Mouse (Mus musculus) stomach, embryonic 14.5 days (tissue): Measurements from ENCODE around the gene Tcp10c. TPM values are rescaled to one million over a fixed set of nuclear protein-coding genes. Genes with fewer than 3 reads are reported as not detected.
"Not testable (repeated sequence)": the region's sequence is repeated elsewhere in the genome, so short reads cannot be mapped to it uniquely, and the experiment has no call there.

Experiments
- ATAC-seq: fragments of 200-750 bp; cut with Nextera tagmentation; 2 replicates; pipeline ENCODE4 v1.8.0; 2017; ENCODE audit warnings: low read depth, moderate TSS enrichment; ENCODE audit not compliant: insufficient number of reproducible peaks, insufficient read depth, low FRiP score
- H3K27ac ChIP-seq: fragments of 300-500 bp; sonication (generic); 2 replicates; pipeline ENCODE4 v1.5.1; 2014; ENCODE audit warnings: mild to moderate bottlenecking, low read length, moderate library complexity, mixed read lengths
- H3K27me3 ChIP-seq: fragments of 300-500 bp; sonication (generic); 2 replicates; pipeline ENCODE4 v1.6.1; 2014; ENCODE audit warnings: low read length, control low read depth, mixed read lengths; ENCODE audit not compliant: control insufficient read depth, insufficient read depth
- H3K36me3 ChIP-seq: fragments of 300-500 bp; sonication (generic); 2 replicates; pipeline ENCODE4 v1.6.1; 2014; ENCODE audit warnings: mild to moderate bottlenecking, control low read depth, low read length, moderate library complexity, mixed read lengths; ENCODE audit not compliant: control insufficient read depth, insufficient read depth
- H3K4me1 ChIP-seq: fragments of 300-500 bp; sonication (generic); 2 replicates; pipeline ENCODE4 v1.6.1; 2014; ENCODE audit warnings: low read length, control low read depth, mixed read lengths; ENCODE audit not compliant: control insufficient read depth, insufficient read depth
- H3K4me2 ChIP-seq: fragments of 300-500 bp; sonication (generic); replicated peaks from 2 replicates; pipeline ENCODE4 v1.6.1; 2014; ENCODE audit warnings: low read depth, low read length, control low read depth
- H3K4me3 ChIP-seq: fragments of 300-500 bp; sonication (generic); 2 replicates; pipeline ENCODE4 v1.5.1; 2014; ENCODE audit warnings: low read depth, low read length, control low read depth
- H3K9ac ChIP-seq: fragments of 300-500 bp; sonication (generic); replicated peaks from 2 replicates; pipeline ENCODE4 v1.6.1; 2014; ENCODE audit warnings: low read depth, mild to moderate bottlenecking, control low read depth, low read length, moderate library complexity, mixed read lengths
- H3K9me3 ChIP-seq: fragments of 300-500 bp; sonication (generic); 2 replicates; pipeline ENCODE4 v1.6.1; 2016; ENCODE audit warnings: low read depth, low read length, control low read depth; ENCODE audit not compliant: control insufficient read depth
- WGBS: fragments of 180-500 bp; shearing (Covaris S2); extraction: QIAGEN DNeasy Blood & Tissue Kit; methylation state at CpG from one replicate; pipeline ENCODE4 v1.1.7; 2014; 5-methylcytosine and 5-hydroxymethylcytosine counted together
- polyA plus RNA-seq: library from polyadenylated mRNA; unstranded; fragments of >200 nt; fragmentation: Nextera tagmentation; extraction: Ambion mirVana; gene quantifications from 2 replicates; pipeline ENCODE4 v1.2.1, GENCODE M21; 2014

Gene Tcp10c
- polyA plus RNA-seq, 1 experiment from 2014 or later: not detected

DNA sequence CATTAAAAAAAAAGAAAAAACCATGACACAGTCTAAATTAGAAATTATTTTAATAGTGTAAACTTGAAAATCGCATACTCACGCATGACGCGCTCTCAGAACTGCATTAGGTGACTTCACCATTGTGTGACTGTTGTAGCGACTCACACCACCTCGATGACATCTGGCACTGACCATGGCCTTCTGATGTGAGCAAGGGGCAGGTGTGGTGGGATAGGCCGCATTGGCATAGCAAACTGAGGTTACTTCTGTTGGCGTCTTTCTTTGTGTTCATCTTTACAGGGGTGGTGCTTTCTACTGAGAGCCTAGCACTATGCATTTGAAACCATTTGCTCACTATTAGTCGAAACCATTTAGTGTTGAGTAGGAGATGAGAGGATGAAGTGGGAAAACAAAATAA, 12.8 kb downstream of the Tcp10c start:
- H3K4me2 ChIP-seq, H3K9me3 ChIP-seq, H3K4me3 ChIP-seq, H3K4me1 ChIP-seq, H3K27ac ChIP-seq, H3K9ac ChIP-seq, H3K36me3 ChIP-seq, H3K27me3 ChIP-seq, ATAC-seq: not testable (repeated sequence)
- 92% methylated on average over 9 of the region's 9 CpGs for WGBS

DNA sequence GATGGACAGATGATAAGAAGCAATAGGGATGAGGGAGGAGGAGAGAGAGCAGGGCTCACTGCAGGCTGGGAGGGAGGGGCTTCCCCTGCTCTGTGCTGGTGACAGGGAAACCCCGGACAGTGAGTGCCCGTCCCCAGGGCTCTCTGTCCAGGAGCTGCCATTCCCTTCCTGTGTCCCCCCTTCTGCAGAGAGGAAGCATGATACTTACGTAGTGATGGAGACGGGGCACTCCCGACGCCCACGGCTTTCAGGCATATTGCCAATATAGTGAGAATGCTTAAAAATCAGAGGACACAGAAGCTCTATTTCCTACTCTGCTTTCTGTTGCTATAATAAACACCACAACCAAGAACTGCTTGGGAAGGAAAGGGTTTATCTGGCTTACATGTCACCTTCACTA, 14.3 kb downstream of the Tcp10c start:
- ATAC-seq, H3K9me3 ChIP-seq: not testable (repeated sequence)
- 85% methylated on average over 6 of the region's 7 CpGs for WGBS

DNA sequence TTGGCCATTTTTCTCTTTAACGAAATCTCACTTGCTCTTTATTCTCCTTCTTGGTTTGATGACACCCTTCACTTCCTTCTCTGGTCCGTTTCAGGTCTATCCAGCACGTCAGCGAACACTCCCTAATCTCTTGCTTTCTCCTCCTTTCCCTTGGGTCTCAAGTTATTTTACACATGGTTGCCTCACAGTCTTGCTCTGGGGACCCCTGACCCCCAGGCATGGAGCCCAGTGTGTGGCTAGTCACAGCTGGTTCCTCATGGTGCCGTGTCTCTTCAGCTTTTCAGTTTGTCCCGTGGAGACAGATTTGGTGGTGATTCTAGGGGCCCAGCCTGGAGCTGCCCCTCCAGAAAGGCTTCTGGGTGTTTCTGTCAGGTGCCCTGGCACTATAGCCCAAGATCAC, 16.4 kb downstream of the Tcp10c start:
- ATAC-seq, H3K4me2 ChIP-seq, H3K9ac ChIP-seq, H3K36me3 ChIP-seq, H3K4me3 ChIP-seq, H3K27ac ChIP-seq, H3K9me3 ChIP-seq, H3K27me3 ChIP-seq, H3K4me1 ChIP-seq: not testable (repeated sequence)
- WGBS: 82% methylated on average over 5 of the region's 6 CpGs

More for the DNA sequence above, 14.3 kb downstream of the Tcp10c start:
- not testable (repeated sequence) for H3K4me1 ChIP-seq, H3K27ac ChIP-seq, H3K4me2 ChIP-seq, H3K9ac ChIP-seq, H3K4me3 ChIP-seq, H3K36me3 ChIP-seq, H3K27me3 ChIP-seq

DNA sequence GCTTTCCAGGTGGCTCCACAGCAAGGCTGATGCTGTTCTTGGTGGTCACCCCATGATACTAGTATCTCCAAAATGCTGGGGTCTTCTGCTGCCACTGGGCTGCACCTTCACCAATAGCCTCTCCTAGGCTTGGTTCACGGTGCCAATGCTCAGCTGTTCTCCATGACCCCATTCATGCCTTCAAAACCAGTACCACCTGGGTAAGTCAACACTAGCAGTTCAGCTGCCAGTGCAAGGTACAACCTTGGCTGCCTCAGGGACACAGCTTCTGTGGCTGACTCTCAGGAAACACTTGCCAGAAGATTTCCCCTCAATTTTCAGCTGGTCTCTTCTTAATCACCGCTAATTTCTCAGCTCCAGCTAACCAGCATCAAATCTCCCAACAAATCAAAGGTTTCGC, 24.0 kb downstream of the Tcp10c start:
- not testable (repeated sequence) for H3K27ac ChIP-seq

DNA sequence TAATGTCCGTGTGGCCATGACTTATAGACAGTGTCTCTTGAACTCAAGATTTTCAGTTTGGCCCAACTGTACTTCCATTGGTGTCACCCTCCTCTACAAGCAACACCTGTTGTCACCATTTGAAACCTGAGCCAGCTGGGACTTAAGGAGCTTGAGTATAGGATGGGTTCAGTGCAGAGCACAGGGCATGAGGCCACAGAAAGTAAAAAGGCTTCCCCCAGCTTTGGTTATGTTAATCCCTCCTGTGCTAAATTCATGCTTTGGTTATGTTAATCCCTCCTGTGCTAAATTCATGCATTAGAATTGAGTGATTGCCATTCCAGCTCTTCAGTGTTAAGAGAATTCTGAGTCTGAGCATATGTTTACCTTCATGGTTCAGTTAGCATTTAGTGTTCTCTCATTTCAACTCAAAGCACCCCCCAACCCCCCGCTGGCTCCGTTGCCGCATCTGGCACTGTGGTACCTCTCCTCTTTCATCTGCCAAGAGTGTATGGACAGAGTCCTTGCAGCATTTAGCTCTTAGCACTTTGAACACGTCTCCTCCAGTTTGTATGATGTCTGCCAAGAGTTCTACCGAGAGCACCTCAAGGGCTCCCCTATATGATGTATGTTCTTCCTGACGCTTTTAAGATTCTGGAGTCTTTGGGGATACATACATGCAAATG, 25.7 kb downstream of the Tcp10c start:
- not testable (repeated sequence) for H3K27me3 ChIP-seq, H3K9ac ChIP-seq, H3K4me3 ChIP-seq, H3K36me3 ChIP-seq, H3K27ac ChIP-seq, ATAC-seq, H3K9me3 ChIP-seq, H3K4me1 ChIP-seq, H3K4me2 ChIP-seq
- 75% methylated on average over 5 of the region's 7 CpGs for WGBS

More for the DNA sequence above, 24.0 kb downstream of the Tcp10c start:
- H3K36me3 ChIP-seq, H3K9me3 ChIP-seq, H3K4me2 ChIP-seq, H3K4me1 ChIP-seq, H3K9ac ChIP-seq, ATAC-seq, H3K27me3 ChIP-seq, H3K4me3 ChIP-seq: not testable (repeated sequence)
- 82% methylated on average over 3 of the region's 3 CpGs for WGBS

DNA sequence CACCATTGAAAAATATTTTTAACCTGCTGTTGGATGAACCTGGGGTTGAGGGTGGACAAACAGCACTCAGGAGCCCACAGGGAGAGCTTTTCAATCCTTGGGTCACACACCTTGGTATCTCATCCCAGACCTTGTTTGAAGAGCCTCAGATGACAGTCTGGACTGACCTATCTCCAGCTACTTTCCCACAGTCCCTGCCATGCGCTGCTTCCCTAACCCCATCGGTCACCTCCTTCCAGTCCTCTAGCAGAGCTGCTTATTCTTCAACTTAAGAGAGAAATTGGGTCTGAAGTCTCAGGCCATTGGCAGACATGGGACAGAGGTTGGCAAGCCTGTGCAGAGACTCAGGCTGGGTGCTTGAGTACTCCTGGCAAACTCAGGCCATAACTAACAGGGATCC, 26.9 kb downstream of the Tcp10c start:
- H3K9me3 ChIP-seq, H3K4me1 ChIP-seq, H3K4me2 ChIP-seq, H3K27ac ChIP-seq, H3K4me3 ChIP-seq, H3K9ac ChIP-seq, H3K27me3 ChIP-seq, H3K36me3 ChIP-seq, ATAC-seq: not testable (repeated sequence)
- WGBS: 88% methylated on average over 2 of the region's 2 CpGs

DNA sequence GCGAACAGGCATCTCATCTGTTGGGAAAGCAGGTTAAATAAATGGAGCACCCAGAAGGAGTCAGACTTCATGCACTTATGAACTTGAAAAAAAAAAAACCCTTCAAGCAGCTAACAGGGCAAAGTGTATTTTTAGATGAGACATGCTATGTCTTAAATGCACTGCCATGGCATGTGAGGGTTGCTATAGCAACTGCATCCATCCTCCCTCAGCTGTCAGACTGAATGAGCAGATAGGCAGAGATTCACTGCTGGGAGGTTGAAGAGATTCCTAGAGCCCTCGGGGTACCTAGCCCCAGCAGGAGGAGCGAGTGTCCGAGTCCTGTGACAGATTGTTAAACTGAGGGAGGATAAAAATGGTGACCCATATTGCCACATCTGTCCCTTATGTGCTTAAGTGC, 36.6 kb downstream of the Tcp10c start:
- H3K27ac ChIP-seq, H3K4me1 ChIP-seq, ATAC-seq, H3K9me3 ChIP-seq, H3K9ac ChIP-seq, H3K27me3 ChIP-seq, H3K4me3 ChIP-seq, H3K36me3 ChIP-seq, H3K4me2 ChIP-seq: not testable (repeated sequence)
- WGBS: no CpG with 5 or more reads among the region's 4 CpGs

DNA sequence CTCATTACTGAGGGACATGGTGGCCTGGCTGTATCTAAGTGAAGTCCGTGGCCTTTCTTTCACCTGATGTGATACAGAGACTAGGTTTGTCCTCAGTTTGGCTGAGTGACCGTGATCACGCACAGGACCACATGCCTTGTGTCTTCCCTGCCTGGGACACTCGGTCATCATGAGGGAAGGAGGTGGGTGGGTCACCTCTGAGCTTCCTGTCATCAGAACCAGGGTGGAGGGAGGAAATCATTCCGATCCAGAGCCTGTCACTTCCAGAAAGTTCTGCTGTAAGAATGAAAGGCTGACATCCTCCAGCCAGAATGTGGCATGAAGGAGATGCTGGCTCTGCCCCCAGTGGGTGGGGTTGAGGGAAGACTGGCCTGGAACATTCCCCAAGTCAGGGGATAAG, 45.6 kb downstream of the Tcp10c start:
- not testable (repeated sequence) for H3K4me3 ChIP-seq

DNA sequence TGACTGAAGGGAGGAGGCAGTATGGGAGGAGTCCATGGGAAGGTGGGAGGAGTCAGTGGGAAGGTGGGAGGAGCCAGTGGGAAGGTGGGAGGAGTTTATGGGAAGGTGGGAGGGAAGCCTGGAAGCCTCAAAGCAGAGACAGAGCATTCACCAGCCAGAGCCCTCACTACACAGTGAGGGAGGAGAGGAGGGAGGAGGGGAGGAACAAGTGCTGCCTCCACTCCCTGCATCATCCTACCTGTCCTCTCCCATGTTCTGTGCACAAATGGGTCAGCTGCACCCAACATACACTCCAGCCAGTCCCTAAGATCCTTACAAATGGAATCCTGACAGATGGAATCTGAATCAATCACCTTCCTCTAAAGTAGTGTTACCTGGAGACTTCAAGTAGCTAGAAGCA, 47.7 kb downstream of the Tcp10c start:
- H3K4me2 ChIP-seq, H3K9me3 ChIP-seq, H3K36me3 ChIP-seq, H3K27ac ChIP-seq, H3K4me1 ChIP-seq, H3K4me3 ChIP-seq, H3K9ac ChIP-seq, ATAC-seq, H3K27me3 ChIP-seq: not testable (repeated sequence)

More for the DNA sequence above, 45.6 kb downstream of the Tcp10c start:
- not testable (repeated sequence) for H3K9me3 ChIP-seq, H3K36me3 ChIP-seq, H3K27ac ChIP-seq, ATAC-seq, H3K27me3 ChIP-seq, H3K9ac ChIP-seq, H3K4me2 ChIP-seq, H3K4me1 ChIP-seq
- WGBS: 79% methylated on average over 4 of the region's 5 CpGs
